Mouse (Mus musculus): ENCODE measurements around the gene Oaf.

Gene Oaf

DNA sequence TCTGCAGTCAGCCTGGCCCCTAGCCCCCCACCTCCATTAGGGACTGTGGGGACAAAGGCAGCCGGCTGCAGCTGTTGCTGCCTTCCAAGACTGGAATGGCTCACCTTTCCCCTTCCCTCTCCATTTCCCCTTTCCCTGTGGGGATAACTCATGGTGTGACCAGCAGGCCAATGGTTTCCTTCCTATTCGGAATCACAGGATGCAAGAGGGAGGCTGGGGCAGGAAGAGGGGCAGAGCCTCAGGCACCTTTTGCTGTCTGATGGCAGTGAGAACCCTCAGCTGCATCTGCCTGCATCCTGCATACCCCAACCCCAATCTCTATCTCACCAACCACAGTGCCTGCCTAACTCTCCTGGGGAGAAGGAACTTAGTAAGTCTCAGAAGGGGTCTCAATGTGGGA lies 14.2 kb downstream of the Oaf start:
- DNase-seq (ENCODE audit: low read depth): no peak

DNA sequence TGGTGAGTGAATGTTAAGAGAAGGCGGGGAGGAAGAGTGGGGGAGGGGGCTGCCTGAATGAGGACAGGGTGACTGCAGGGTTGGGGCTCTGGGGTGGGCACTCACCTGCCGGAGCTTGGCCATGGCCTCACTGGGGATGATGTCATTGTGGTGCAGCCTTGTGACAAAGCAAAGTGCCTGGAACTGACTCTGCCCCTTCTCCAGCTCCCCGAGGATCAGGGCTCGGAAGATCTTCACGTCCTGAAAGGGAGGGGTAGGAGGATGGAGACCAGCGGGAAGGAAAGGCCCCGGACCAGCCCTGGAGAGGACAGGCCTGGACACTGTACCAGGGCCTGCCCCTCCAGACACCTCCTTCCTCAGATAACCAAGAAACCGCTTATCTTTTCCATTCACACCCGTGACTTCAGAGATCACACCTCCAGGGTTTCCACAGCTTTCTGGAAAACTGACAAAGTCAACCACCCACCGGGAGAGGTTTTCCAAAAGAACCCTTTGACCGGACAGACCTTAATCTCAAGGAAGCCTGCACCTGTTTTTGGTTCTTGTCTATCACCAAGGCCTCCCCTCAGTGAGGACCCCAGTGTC lies 14.8 kb downstream of the Oaf start:
- DNase-seq (ENCODE audit: low read depth): no peak

DNA sequence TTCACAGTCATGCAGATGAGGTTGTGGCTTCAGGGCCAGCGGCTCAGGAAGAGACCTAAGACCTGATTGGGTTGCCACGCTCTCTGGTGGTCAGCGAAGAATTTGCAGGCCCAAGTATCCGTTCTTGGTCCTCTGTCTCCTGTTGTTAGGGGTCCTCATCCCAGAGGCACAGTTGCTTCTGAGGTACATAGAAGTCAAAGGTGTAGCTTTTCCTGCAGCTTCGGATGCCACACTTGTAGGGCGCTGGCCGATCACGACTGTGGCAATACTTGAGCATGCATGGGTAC lies 17.3 kb downstream of the Oaf start:
- DNase-seq (ENCODE audit: low read depth): no peak

DNA sequence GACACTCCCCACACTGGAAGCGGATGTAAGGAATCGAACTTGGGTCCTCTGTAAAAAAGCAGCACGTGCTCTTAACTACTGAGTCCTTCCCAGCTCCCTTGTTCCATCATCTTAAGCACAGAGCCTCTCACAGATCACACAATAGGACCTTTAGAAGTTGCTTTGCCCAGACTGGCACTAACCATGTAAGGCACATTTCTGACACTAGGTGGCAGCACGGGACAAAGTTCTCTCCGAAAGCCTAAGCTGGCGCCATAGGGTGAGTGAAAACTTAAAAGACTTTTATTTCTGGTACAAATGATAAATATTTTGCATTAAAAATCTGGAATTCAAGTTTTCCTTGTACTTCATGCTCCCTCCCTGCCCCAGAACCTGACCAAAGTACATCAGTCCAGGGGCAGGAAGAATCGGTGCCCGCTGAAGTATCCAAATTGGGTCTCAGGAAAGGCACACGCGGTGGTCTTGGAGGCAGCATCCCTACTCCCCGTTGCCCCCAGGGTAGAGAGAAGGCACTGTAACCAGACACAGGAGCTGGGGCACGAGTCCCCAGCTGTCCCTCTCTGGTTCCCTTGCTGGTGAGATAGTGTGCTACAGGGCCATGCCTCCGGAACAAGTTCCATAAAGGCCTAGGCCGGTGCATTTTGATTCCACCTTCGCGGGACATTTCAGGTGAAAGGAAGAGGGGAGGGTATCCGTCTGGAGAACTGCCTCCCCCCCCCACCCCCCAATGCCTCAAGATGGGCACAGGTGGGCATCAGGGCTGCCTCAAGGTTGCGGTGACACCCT lies 17.9 kb downstream of the Oaf start:
- peak; percentile 74 for DNase-seq (ENCODE audit: low read depth)

DNA sequence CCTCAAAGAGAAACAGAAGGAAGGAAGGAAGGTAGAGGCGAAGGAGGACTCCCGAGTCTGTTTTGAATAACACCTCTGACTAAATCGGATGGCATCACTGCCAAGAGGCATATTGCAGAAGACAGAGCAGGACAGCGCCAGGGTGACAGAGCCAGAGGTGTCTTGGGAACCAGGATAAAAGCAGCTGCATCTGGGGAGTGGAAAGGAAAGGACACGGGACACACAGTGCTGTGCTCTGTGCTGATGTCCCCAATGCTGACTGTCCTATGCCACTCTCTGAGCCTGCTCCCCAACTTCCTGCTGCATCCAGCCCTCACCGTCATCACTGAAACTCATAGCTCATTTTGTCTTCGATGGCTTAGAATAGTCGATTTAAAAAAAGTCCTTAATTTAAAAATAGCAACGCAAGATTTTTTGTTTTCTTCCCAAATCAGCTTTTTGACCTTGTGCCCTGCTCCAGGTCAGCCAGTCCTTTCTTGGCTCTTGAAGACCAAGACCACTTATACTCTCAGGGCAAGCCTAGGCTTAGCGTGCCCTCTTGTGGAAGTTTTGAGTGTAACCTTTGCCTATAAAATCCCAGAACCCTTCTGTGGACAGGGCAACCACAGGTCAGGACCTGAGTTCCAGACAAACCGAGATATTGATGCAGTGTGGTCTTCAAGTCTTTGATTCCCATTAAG lies 28.8 kb downstream of the Oaf start:
- DNase-seq (ENCODE audit: low read depth): peak; percentile 37

DNA sequence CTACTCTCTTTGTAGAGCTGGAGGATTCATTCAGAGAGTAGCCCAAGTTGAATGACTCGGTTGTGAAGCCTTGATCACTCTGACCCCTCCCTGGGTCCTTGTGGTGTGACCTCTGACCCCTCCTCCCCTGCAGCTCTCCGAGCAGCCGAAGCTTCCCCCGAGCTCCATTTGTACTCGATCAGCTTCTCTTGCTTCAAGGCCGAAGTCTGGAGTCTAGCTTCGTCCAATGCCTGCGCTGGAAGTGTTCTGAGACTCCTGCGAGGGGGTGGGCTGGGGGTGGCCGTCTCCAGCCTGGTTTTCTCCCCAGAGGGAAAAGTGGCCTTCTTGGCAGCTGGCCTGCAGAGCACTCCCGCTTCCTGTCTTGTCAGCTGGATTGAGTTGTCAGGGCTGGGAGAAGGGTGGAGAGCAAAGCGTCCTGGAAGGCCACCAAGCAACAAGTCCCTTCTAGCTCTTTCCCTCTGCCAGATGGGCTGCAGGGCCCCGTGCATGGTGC lies 29.5 kb downstream of the Oaf start, which contains the start of gene Pou2f3:
TSS of gene Pou2f3 (minus strand) at position 180 of the 493 bp plus-strand sequence.
- no peak for DNase-seq (ENCODE audit: low read depth)

DNA sequence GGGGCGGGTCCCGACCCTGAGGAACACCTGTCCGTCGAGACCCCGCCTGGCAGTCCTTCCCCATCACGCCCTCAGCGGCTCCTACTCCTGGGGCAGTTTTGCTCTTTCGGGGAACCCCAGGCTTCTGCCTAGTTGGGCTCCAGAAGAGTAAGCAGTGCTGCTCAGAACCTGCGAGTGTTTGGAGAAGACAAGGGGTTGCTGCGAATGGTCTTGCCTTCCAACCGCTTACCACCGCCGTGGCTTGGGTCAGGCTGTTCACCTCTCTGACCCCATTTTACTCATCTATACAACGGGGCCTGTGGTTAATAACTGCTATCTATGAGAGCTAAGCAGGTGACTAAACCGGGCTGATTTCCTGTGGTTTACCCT lies 33.7 kb downstream of the Oaf start:
- no peak for DNase-seq (ENCODE audit: low read depth)

DNA sequence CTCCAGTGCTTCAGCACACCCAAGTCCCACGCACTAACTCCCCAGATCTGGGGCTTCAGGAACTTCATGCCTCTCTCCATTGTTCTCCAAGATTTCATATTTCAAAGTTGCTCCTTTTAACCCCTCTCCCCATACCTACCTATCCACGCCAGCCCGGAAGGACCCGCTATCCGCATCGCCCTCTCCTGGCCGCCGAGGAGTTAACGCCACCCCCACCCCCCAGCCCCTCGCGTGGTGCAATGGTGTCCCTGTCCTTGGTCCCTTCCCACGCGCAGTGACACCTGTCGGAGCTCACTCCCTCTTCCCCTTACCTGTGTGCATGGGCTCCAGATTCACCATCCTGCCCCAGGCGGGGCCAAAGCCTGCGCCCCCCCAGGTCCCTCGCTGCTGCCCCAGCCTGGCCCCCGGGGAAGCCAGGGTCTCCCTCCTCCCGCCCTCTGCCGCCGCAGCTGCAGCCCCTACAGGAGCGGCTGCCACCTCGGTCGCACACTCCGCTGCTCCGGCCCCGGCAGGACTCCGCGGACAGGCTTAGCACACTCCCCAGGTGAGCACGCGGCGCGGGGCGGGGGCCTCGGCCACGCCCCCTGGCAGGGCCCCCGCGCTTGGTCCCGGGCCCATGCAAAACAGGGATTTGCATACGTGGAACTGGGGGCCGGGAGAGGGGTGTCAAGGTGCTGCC lies 34.2 kb downstream of the Oaf start:
- DNase-seq (ENCODE audit: low read depth): no peak

DNA sequence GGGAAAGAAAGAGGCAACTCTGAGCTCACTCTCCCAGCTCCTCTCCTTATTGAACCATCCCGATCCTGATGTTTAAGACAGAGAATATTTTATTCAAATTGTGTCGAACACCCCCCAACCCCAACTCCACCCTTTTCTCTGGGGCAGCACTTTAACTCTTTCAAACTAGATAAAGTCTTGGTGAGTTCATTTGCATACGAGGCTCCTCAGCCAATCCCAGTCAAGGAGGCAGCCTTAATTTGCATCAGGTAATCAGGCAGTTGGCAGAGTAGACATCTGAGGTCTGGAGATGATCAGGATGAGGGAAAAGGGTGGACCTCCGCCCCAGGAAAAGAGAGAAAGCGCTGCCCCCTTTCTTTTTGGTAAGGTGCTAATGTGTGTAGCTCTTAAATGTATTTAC lies 39.5 kb downstream of the Oaf start:
- DNase-seq (ENCODE audit: low read depth): no peak

DNA sequence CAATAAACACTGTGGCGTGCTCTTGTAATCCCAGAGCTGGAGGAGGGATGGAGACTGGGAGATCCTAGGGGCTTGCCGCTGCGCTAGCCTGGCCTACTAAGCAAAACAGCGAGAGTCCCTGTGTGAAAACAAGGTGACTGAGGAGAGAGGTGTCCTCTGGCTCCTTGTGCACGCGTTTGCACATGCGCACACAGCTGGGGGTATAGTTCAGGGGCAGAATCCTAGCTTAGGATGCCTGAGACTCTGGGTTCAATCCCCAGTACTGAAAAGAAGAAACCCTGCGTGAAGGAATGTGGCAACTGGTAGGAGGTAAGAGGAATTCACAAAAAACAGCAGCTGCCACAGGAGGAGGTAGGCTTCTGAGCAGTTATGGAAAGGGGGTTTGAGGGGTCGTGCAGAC lies 45.7 kb downstream of the Oaf start:
- DNase-seq (ENCODE audit: low read depth): no peak

DNA sequence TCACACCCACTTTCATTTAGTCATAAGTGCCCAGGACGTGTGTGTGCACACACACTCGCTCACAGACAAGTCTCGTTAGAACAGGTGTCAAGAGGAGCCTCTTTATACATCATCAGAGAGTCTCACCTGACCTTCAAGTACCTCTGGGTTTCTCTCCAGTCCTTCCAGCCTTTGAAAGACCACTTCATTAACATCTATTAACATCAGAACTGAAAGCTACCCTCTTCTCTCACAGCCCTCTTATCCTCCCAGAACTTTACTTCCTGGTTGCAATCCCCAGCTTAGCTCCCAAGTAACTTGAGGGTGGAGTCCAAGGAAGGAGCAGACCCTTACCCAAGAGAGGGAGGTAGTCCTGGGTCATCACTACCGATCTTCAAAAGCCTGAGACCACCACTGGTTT lies 48.1 kb downstream of the Oaf start:
- no peak for DNase-seq (ENCODE audit: low read depth)

DNA sequence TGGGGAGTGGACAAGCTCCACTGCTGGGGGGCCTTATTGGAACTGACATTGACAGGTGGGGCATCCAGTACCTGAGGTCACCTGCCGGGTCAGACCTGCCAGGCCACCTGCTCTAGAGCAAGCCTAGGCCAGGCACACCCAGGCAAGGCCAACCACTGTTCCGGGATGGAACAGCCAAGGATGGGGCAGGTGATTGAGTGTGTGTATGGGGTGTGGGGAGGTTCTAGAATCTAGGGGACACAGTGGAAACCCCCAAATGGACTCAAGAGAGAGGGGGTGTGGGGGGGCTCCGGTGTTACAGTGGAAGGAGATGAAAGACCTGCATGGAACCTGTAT lies 50.7 kb downstream of the Oaf start:
- no peak for DNase-seq (ENCODE audit: low read depth)

DNA sequence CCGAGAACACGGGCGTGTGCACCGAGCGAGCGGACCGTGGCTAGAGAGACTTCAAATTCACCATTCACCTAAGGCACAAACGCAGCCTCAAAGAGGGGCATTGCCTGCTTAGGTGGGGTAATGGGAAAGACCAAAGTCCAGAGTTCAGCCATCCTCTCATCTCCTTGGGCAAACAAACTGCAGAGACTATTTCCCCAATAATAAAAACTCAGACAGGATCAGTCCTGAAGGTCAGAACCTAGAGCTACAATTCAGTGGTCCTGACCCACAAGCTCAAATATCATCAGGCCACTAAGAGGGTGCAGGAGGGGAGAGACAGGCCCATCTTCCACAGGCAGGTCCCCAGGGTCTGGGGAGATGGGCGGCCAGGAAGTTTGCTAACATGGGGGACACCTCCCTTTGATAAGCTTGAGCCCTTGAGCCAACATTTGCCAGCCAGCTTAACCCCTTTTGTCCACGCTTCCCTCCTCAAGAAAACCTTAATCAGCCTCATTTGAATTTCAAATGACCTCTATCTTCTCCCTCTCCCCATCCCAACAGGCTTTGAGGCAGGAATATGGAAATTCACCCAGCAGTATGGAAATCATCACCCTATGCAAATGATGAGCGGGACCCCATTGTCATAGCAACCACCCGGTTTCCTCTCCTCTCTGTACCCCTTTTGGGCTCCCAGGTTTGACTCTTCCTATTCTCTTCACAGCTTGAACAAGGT lies 51.2 kb downstream of the Oaf start:
- no peak for DNase-seq (ENCODE audit: low read depth)

DNA sequence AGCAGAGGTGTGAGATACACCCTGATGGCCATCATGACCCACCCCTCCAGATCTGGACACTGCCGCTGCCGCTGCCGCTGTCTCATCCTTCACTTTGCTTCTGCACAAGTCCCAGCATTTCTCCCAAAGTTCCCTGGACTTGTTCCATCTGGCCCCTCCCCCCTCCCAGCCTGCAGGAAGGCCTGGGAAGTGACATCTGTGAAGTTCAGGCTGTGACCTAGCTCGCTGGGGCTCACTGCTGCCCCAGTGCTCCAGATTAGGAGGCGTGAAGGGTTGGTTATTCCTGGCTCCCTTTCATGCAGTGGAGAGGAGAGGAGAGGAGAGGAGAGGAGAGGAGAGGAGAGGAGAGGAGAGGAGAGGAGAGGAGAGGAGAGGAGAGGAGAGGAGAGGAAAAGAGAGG lies 60.1 kb downstream of the Oaf start:
- no peak for DNase-seq (ENCODE audit: low read depth)

DNA sequence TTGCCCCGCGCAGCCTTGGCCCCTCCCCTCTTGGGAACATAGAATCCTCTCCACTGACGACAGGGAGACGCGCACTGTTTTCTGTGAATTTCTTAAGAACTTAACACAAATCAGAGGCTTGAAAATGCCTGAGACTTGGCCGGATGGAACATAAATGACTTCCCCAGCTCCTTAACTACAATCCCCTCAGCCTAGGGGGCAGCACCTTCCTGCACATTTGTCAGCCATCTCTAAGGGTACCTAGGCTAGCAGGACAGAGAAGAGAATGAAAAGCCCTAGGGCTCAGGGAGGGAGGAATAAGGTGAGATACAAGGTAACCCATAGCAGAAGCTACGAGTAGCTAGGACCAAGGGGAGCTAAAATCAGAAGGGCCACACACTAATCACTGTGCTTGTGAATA lies 61.5 kb downstream of the Oaf start:
- DNase-seq (ENCODE audit: low read depth): no peak
